Mouse (Mus musculus): Measurements from ENCODE around the gene A4gnt. TPM values are rescaled to one million over a fixed set of nuclear protein-coding genes. Genes with fewer than 3 reads are reported as not detected.
"Not testable (repeated sequence)": the region's sequence is repeated elsewhere in the genome, so short reads cannot be mapped to it uniquely, and the experiment has no call there.

A4gnt gene
- polyA plus RNA-seq, 1 experiment from 2014 or later = not detected

DNA sequence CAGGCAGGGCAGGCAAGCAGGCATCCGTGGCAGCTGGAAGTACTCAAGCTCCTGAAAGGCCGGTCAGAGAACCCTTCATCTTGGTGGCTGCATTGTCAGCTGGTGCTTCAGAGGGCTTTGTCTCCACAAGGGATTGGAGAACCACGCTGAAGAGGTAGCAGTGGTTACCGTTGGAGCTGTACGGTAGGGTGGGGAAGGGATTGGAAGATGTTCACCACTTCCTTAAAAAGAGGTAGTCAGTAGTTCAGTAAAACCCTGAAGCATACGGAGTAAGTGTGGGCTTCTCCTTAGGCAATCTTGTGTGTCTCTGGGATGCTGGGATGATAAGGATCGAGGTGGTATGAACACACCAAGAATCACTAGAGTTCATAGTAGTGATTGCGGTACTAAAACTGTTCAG lies 21.2 kb upstream of the A4gnt start:
- no peaks in the 10 kb centered on the region for H3K36me3 ChIP-seq (ENCODE audit: control insufficient read depth, insufficient read depth, low read length)
- WGBS = 80% methylated on average over 8 of the region's 8 CpGs
- H3K4me2 ChIP-seq (replicated peaks; ENCODE audit: low read depth, low read length) = no peak overlapping the region
- no peaks in the 10 kb centered on the region for H3K9me3 ChIP-seq (ENCODE audit: control insufficient read depth, low read length)
- ATAC-seq (ENCODE audit: low FRiP score) = no peak
- no peak overlapping the region for H3K27ac ChIP-seq (ENCODE audit: low read depth, low read length)
- H3K4me3 ChIP-seq (ENCODE audit: low read depth, low read length) = no peak overlapping the region
- no peak overlapping the region for H3K9ac ChIP-seq (ENCODE audit: low read depth, low read length)
- no peak for DNase-seq (ENCODE audit: low spot score)
- no peaks in the 10 kb centered on the region for H3K27me3 ChIP-seq (ENCODE audit: control insufficient read depth, insufficient read depth, low read length)
- H3K4me1 ChIP-seq (replicated peaks; ENCODE audit: control insufficient read depth, insufficient read depth, low read length) = no peaks in the 10 kb centered on the region

- 96% methylated on average over 6 of the region's 6 CpGs for WGBS
- not testable (repeated sequence) for ATAC-seq (ENCODE audit: low FRiP score); DNase-seq (ENCODE audit: low spot score); H3K27me3 ChIP-seq (ENCODE audit: control insufficient read depth, insufficient read depth, low read length); H3K4me1 ChIP-seq (replicated peaks; ENCODE audit: control insufficient read depth, insufficient read depth, low read length); H3K36me3 ChIP-seq (ENCODE audit: control insufficient read depth, insufficient read depth, low read length); H3K4me2 ChIP-seq (replicated peaks; ENCODE audit: low read depth, low read length); H3K27ac ChIP-seq (ENCODE audit: low read depth, low read length); H3K9ac ChIP-seq (ENCODE audit: low read depth, low read length); H3K4me3 ChIP-seq (ENCODE audit: low read depth, low read length); H3K9me3 ChIP-seq (ENCODE audit: control insufficient read depth, low read length)
Observed at GRCm38 (mm10) chr9:99599127-99599526, 13.2 kb upstream of the A4gnt start.

DNA sequence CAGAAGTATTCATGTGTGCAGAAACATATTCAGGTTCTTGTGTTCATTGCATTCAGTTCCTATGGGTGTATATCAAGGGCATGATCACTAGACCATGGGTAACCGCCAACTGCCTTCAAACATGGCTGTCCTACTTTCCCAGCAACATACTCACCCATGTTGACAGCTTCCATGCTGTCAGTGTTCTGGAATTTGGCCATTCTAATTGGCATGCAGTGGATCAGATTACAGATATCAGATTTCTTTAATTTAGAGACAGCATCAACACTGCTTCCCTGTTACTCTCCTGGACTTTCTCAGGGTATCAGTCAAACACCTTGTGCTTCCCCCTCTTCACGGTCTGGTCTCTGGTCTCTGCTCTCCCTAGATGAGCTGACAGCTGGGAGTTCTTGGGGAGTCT lies 8.7 kb upstream of the A4gnt start:
- Histone ChIP-seq H3K9me3 (ENCODE audit: control insufficient read depth, low read length) (no peaks in the 10 kb centered on the region), H3K27ac (ENCODE audit: low read depth, low read length) (no peak overlapping the region), H3K36me3 (ENCODE audit: control insufficient read depth, insufficient read depth, low read length) (no peaks in the 10 kb centered on the region), H3K4me1 (replicated peaks; ENCODE audit: control insufficient read depth, insufficient read depth, low read length) (no peaks in the 10 kb centered on the region), H3K9ac (ENCODE audit: low read depth, low read length) (no peak overlapping the region), H3K4me2 (replicated peaks; ENCODE audit: low read depth, low read length) (no peak overlapping the region), H3K27me3 (ENCODE audit: control insufficient read depth, insufficient read depth, low read length) (no peaks in the 10 kb centered on the region), H3K4me3 (ENCODE audit: low read depth, low read length) (no peak overlapping the region)
- WGBS = 72% methylated on average over 2 of the region's 2 CpGs
- no peak for DNase-seq (ENCODE audit: low spot score)
- ATAC-seq (ENCODE audit: low FRiP score) = no peak

DNA sequence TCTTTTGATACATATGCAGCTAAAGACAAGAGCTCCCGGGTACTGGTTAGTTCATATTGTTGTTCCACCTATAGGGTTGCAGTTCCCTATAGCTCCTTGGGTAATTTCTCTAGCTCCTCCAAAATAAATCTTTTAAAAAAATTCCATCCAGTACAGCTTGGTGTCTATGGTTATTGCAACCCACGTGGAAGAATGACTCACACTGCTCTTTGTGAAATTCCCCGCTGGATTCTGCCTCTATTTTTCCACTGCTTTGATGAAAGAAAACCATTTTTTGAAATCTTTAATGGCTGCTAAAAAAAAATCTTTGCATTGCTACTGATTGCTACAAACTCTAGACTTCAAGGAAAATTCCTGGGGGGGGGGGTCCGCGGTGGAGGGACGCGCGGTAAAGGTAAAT lies 7.4 kb downstream of the A4gnt start:
- 92% methylated on average over 8 of the region's 8 CpGs for WGBS
- no peaks in the 10 kb centered on the region for H3K36me3 ChIP-seq (ENCODE audit: control insufficient read depth, insufficient read depth, low read length)
- no peaks in the 10 kb centered on the region for H3K27me3 ChIP-seq (ENCODE audit: control insufficient read depth, insufficient read depth, low read length)
- no peak for ATAC-seq (ENCODE audit: low FRiP score)
- no peaks in the 10 kb centered on the region for H3K4me1 ChIP-seq (replicated peaks; ENCODE audit: control insufficient read depth, insufficient read depth, low read length)
- no peak overlapping the region for H3K9ac ChIP-seq (ENCODE audit: low read depth, low read length)
- H3K9me3 ChIP-seq (ENCODE audit: control insufficient read depth, low read length) = no peaks in the 10 kb centered on the region
- no peak overlapping the region for H3K4me2 ChIP-seq (replicated peaks; ENCODE audit: low read depth, low read length)
- H3K4me3 ChIP-seq (ENCODE audit: low read depth, low read length) = no peak overlapping the region
- DNase-seq (ENCODE audit: low spot score) = no peak
- H3K27ac ChIP-seq (ENCODE audit: low read depth, low read length) = no peak overlapping the region

DNA sequence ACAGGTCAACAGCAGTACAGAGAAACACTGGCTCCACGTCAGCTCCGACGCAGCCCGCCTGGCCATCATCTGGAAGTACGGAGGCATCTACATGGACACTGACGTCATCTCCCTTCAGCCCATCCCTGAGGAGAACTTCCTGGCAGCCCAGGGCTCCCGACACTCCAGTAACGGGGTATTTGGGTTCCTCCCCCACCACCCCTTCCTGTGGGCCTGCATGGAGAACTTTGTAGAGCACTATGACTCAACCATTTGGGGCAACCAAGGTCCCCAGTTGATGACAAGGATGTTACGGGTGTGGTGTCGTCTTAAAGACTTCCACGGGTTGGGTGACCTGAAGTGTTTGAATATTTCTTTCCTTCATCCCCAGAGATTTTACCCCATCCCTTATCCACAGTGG lies 7.9 kb downstream of the A4gnt start:
- Histone ChIP-seq H3K36me3 (ENCODE audit: control insufficient read depth, insufficient read depth, low read length) (no peaks in the 10 kb centered on the region), H3K4me2 (replicated peaks; ENCODE audit: low read depth, low read length) (no peak overlapping the region), H3K4me3 (ENCODE audit: low read depth, low read length) (no peak overlapping the region), H3K4me1 (replicated peaks; ENCODE audit: control insufficient read depth, insufficient read depth, low read length) (no peaks in the 10 kb centered on the region), H3K9me3 (ENCODE audit: control insufficient read depth, low read length) (no peaks in the 10 kb centered on the region), H3K27ac (ENCODE audit: low read depth, low read length) (no peak overlapping the region), H3K9ac (ENCODE audit: low read depth, low read length) (no peak overlapping the region), H3K27me3 (ENCODE audit: control insufficient read depth, insufficient read depth, low read length) (no peaks in the 10 kb centered on the region)
- no peak for DNase-seq (ENCODE audit: low spot score)
- WGBS = 91% methylated on average over 11 of the region's 11 CpGs
- ATAC-seq (ENCODE audit: low FRiP score) = no peak

GRCm38 (mm10) chr9:99622034-99622433 lies 9.7 kb downstream of the A4gnt start:
- Histone ChIP-seq H3K4me2 (replicated peaks; ENCODE audit: low read depth, low read length) (no peak overlapping the region), H3K36me3 (ENCODE audit: control insufficient read depth, insufficient read depth, low read length) (no peaks in the 10 kb centered on the region), H3K27ac (ENCODE audit: low read depth, low read length) (no peak overlapping the region), H3K4me3 (ENCODE audit: low read depth, low read length) (no peak overlapping the region), H3K9me3 (ENCODE audit: control insufficient read depth, low read length) (no peaks in the 10 kb centered on the region), H3K4me1 (replicated peaks; ENCODE audit: control insufficient read depth, insufficient read depth, low read length) (no peaks in the 10 kb centered on the region), H3K27me3 (ENCODE audit: control insufficient read depth, insufficient read depth, low read length) (no peaks in the 10 kb centered on the region), H3K9ac (ENCODE audit: low read depth, low read length) (no peak overlapping the region)
- WGBS = 81% methylated on average over 1 of the region's 1 CpGs
- DNase-seq (ENCODE audit: low spot score) = no peak
- ATAC-seq (ENCODE audit: low FRiP score) = no peak

DNA sequence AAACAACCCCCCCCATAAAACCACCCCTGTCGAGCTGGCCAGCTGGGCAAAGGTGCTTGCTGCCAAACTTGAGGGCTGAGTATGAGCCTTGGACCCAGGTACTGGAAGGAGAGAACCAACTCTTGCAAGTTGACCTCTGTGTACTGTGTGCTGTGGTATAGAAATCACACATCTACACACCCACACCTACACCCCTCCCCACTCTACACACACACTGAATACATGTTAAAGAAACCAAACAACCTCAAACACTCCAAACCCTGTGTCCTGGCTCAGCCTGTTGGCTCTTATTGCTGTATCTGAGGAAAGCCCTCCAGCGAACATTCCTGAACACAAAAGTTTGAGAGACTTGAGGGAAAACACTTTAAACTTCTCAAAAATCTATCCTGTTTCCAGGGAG lies 10.7 kb downstream of the A4gnt start:
- Histone ChIP-seq H3K9ac (ENCODE audit: low read depth, low read length) (no peak overlapping the region), H3K4me3 (ENCODE audit: low read depth, low read length) (no peak overlapping the region), H3K27ac (ENCODE audit: low read depth, low read length) (no peak overlapping the region), H3K4me2 (replicated peaks; ENCODE audit: low read depth, low read length) (no peak overlapping the region), H3K9me3 (ENCODE audit: control insufficient read depth, low read length) (no peaks in the 10 kb centered on the region), H3K36me3 (ENCODE audit: control insufficient read depth, insufficient read depth, low read length) (no peaks in the 10 kb centered on the region), H3K27me3 (ENCODE audit: control insufficient read depth, insufficient read depth, low read length) (no peaks in the 10 kb centered on the region), H3K4me1 (replicated peaks; ENCODE audit: control insufficient read depth, insufficient read depth, low read length) (no peaks in the 10 kb centered on the region)
- no peak for DNase-seq (ENCODE audit: low spot score)
- 60% methylated on average over 2 of the region's 2 CpGs for WGBS
- no peak for ATAC-seq (ENCODE audit: low FRiP score)

- no peaks in the 10 kb centered on the region for H3K36me3 ChIP-seq (ENCODE audit: control insufficient read depth, insufficient read depth, low read length)
- H3K27ac ChIP-seq (ENCODE audit: low read depth, low read length) = no peak overlapping the region
- 80% methylated on average over 6 of the region's 6 CpGs for WGBS
- DNase-seq (ENCODE audit: low spot score) (no peak), ATAC-seq (ENCODE audit: low FRiP score) (no peak)
- no peaks in the 10 kb centered on the region for H3K4me1 ChIP-seq (replicated peaks; ENCODE audit: control insufficient read depth, insufficient read depth, low read length)
- no peak overlapping the region for H3K9ac ChIP-seq (ENCODE audit: low read depth, low read length)
- H3K9me3 ChIP-seq (ENCODE audit: control insufficient read depth, low read length) = no peaks in the 10 kb centered on the region
- no peaks in the 10 kb centered on the region for H3K27me3 ChIP-seq (ENCODE audit: control insufficient read depth, insufficient read depth, low read length)
- no peak overlapping the region for H3K4me2 ChIP-seq (replicated peaks; ENCODE audit: low read depth, low read length)
- no peak overlapping the region for H3K4me3 ChIP-seq (ENCODE audit: low read depth, low read length)
Observed at GRCm38 (mm10) chr9:99624117-99624516, 11.8 kb downstream of the A4gnt start.

DNA sequence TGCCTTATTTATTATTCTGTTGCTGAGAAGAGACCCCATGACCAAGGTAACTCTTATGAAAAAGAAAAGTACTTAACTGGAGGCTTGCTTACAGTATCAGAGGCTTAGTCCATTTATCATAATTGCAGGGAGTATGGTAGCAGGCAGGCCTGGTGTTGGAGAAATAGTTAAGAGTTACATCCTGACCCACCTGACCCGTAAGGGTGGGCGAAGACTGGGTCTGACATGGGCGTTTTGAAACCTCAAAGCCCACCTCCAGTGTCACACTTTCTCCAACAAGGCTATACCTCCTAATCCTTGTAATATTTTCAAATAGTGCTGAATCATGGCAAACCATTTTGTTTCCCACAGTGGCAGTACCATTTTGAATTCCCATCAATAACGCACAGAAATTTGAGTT lies 16.3 kb downstream of the A4gnt start:
- H3K9ac ChIP-seq (ENCODE audit: low read depth, low read length) = no peak overlapping the region
- H3K4me1 ChIP-seq (replicated peaks; ENCODE audit: control insufficient read depth, insufficient read depth, low read length) = peaks cover 7% of the 10 kb centered on the region; the same call in 1 of the 2 replicates
- no peak for DNase-seq (ENCODE audit: low spot score)
- WGBS = 59% methylated on average over 4 of the region's 4 CpGs
- ATAC-seq (ENCODE audit: low FRiP score) = no peak
- no peaks in the 10 kb centered on the region for H3K27me3 ChIP-seq (ENCODE audit: control insufficient read depth, insufficient read depth, low read length)
- H3K4me2 ChIP-seq (replicated peaks; ENCODE audit: low read depth, low read length) = peak overlapping the region; percentile 77; the same call in 1 of the 2 replicates
- H3K27ac ChIP-seq (ENCODE audit: low read depth, low read length) = no peak overlapping the region
- H3K9me3 ChIP-seq (ENCODE audit: control insufficient read depth, low read length) = no peaks in the 10 kb centered on the region
- H3K4me3 ChIP-seq (ENCODE audit: low read depth, low read length) = peak overlapping the region; percentile 61; the same call in 1 of the 2 replicates
- H3K36me3 ChIP-seq (ENCODE audit: control insufficient read depth, insufficient read depth, low read length) = no peaks in the 10 kb centered on the region

All from hindbrain, embryonic 11.5 days (tissue).